Mouse (Mus musculus) heart, adult 2 months (tissue): ENCODE measurements at regions not wholly inside any gene's neighbourhood (a gene's known extent, or its start where the extent isn't known, plus 50 kb on each side); places are given as distances from the start of the nearest gene placed in this dataset.

Experiments
- DNase-seq, 2 experiments: peaks; one replicate each; pipeline ENCODE4 v3.0.0; 2021
- H3K27ac ChIP-seq: fragments of 200-600 bp; 2 replicates; pipeline ENCODE4 v1.8.1; 2022
- H3K27me3 ChIP-seq: fragments of 200-500 bp; 2 replicates; pipeline ENCODE4 v1.6.1; 2012; ENCODE audit warnings: mild to moderate bottlenecking, low read length, inconsistent platforms, mixed read lengths; ENCODE audit not compliant: control insufficient read depth, insufficient read depth
- H3K36me3 ChIP-seq: fragments of 200-500 bp; 2 replicates; pipeline ENCODE4 v1.6.1; 2012; ENCODE audit warnings: low read length, inconsistent platforms; ENCODE audit not compliant: control insufficient read depth, insufficient read depth
- H3K4me1 ChIP-seq: fragments of 200-500 bp; 2 replicates; pipeline ENCODE4 v1.6.1; 2011; ENCODE audit warnings: low read length; ENCODE audit not compliant: control insufficient read depth, insufficient read depth
- H3K4me3 ChIP-seq: fragments of 200-600 bp; 2 replicates; pipeline ENCODE4 v1.8.1; 2022
- H3K79me2 ChIP-seq: fragments of 200-500 bp; replicated peaks from 2 replicates; pipeline ENCODE4 v1.6.1; 2012; ENCODE audit warnings: mild to moderate bottlenecking, inconsistent platforms, low read length, moderate library complexity, mixed read lengths; ENCODE audit not compliant: control insufficient read depth, insufficient read depth
- H3K9ac ChIP-seq: fragments of 200-500 bp; 2 replicates; pipeline ENCODE4 v1.6.1; 2012; ENCODE audit warnings: low read depth, mild to moderate bottlenecking, control low read depth, inconsistent platforms, low read length, mixed read lengths
- CTCF ChIP-seq: fragments of 200-600 bp; IDR thresholded peaks from 2 replicates; pipeline ENCODE4 v1.8.1; 2022; ENCODE audit warnings: antibody characterized with exemption, mild to moderate bottlenecking, moderate library complexity
- EP300 ChIP-seq: fragments of 200-500 bp; IDR thresholded peaks from 2 replicates; pipeline ENCODE4 v1.6.1; 2011; ENCODE audit warnings: low read depth, low read length, control low read depth; ENCODE audit not compliant: insufficient read depth
- POLR2A ChIP-seq: fragments of 200-500 bp; IDR thresholded peaks from 2 replicates; pipeline ENCODE4 v1.6.1; 2011; ENCODE audit warnings: mild to moderate bottlenecking, low read depth, low read length, control low read depth; ENCODE audit not compliant: insufficient read depth
- WGBS: fragments of 180-500 bp; shearing (Covaris S2); methylation state at CpG from one replicate; pipeline ENCODE4 v1.1.7; 2018; 5-methylcytosine and 5-hydroxymethylcytosine counted together
- intact Hi-C: fragments of 180-260 bp; cut with DNase I; formaldehyde crosslinking; loops from one replicate; pipeline ENCODE4 v1.15.1; 2025

DNA sequence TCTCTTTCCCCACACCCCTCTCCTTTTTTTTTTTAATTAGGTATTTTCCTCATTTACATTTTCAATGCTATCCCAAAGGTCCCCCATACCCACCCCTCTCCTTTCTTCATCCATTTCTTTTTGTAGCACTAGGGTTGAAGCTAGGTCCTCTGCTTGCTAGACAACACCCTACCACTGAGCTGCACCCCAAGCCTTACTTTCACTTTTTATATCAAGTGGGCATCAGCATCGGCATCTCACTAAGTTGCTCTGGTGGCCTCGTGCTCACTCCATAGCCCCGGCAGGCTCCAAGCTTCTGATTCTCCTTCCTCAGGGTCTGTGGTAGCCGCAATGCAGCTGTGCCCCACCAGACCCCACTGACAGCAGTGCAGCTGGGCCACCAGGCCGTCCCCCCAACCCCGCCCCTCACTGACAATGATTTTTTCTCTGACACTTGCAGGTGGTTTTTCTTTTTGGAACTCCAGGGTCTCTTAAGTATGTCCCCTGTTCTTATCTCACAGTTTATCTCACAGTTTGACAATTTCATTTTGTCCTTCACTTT, 77.5 kb downstream of the Nufip1 start:
- H3K27me3 ChIP-seq: no peaks in the 10 kb centered on the region
- intact Hi-C loops: no loop called here
- H3K9ac ChIP-seq: no peak overlapping the region
- DNase-seq: no peak
- no peaks in the 10 kb centered on the region for H3K4me1 ChIP-seq
- 92% methylated on average over 6 of the region's 6 CpGs for WGBS
- no peak overlapping the region for H3K4me3 ChIP-seq
- H3K36me3 ChIP-seq: no peaks in the 10 kb centered on the region
- H3K79me2 ChIP-seq: no peaks in the 10 kb centered on the region
- no peak overlapping the region for H3K27ac ChIP-seq
- TF ChIP-seq EP300: no peak
- no peak for TF ChIP-seq CTCF
- TF ChIP-seq POLR2A: no peak

DNA sequence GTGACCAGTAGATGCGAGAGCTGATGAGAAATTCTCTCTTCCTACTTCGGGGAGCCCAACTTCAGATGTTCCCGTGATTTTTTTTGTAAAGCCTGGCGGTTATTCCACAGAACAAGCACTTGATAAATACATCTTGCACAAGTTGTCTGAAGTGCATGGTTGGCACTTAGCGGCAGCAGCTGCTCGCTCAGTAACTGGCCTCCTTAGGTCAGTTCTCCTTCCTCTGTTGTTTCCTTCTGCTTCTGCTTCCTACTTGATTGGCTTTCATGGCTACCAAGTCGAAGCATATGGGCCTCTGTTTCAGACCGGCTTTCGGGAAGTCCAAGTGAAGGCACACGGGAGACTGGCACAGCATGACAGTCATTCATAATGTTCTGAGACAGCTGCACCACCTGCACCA, 84.6 kb downstream of the Nufip1 start:
- H3K9ac ChIP-seq: no peak overlapping the region
- H3K4me1 ChIP-seq: no peaks in the 10 kb centered on the region
- no peaks in the 10 kb centered on the region for H3K27me3 ChIP-seq
- TF ChIP-seq EP300: no peak
- TF ChIP-seq CTCF: no peak
- TF ChIP-seq POLR2A: no peak
- H3K79me2 ChIP-seq: no peaks in the 10 kb centered on the region
- H3K4me3 ChIP-seq: no peak overlapping the region
- 84% methylated on average over 10 of the region's 10 CpGs for WGBS
- no peaks in the 10 kb centered on the region for H3K36me3 ChIP-seq
- intact Hi-C loops: no loop called here
- no peak overlapping the region for H3K27ac ChIP-seq
- DNase-seq: peak in 1 of 2 experiments; percentile 17

DNA sequence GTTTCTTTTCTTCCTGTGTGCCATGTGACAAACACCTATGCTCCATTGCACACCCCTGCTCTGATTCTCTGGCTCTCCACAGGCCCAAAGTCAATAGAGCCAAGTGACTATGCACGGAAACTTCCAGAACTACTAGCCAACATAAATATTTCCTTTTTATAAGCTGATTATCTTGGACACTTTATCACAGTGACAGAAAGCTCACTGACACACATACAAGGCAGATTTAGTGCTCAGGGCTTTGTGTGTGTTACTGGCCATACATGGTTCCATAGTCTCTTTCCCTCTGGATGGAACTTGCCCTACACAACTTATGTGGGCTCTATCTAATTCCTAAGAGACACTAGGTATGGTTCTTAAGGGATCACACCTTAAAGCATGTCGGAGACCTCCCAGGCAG, 86.7 kb downstream of the Nufip1 start:
- no peak for DNase-seq
- Histone ChIP-seq H3K79me2 (no peaks in the 10 kb centered on the region), H3K27me3 (no peaks in the 10 kb centered on the region), H3K36me3 (no peaks in the 10 kb centered on the region), H3K9ac (no peak overlapping the region), H3K4me3 (no peak overlapping the region), H3K27ac (no peak overlapping the region), H3K4me1 (no peaks in the 10 kb centered on the region)
- WGBS: 57% methylated on average over 2 of the region's 2 CpGs
- TF ChIP-seq EP300: no peak
- no peak for TF ChIP-seq CTCF
- no peak for TF ChIP-seq POLR2A
- intact Hi-C loops: no loop called here

DNA sequence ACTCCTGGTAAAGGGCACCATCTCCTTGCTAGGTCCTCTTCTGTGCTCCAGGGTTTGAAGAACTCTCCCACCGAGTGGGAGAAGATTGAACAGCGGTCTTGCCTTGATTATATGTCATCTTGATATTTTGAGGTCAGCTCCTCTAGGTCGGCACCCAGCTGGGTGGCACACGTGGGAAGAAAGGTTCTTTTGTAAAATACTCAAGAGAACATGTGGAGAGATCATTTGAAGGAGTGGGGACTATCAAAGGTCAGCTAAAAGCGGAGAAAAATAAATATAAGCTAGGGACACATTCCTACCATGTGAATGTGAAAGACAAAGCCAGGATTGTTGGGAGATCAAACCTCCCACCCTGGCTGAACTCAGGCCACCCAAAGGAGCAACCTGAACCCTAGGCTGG, 87.7 kb downstream of the Nufip1 start:
- TF ChIP-seq EP300 (no peak), POLR2A (no peak), CTCF (no peak)
- DNase-seq: no peak
- intact Hi-C loops: no loop called here
- H3K36me3 ChIP-seq: no peaks in the 10 kb centered on the region
- 73% methylated on average over 5 of the region's 5 CpGs for WGBS
- H3K79me2 ChIP-seq: no peaks in the 10 kb centered on the region
- no peaks in the 10 kb centered on the region for H3K27me3 ChIP-seq
- H3K9ac ChIP-seq: no peak overlapping the region
- H3K27ac ChIP-seq: no peak overlapping the region
- no peak overlapping the region for H3K4me3 ChIP-seq
- H3K4me1 ChIP-seq: no peaks in the 10 kb centered on the region

DNA sequence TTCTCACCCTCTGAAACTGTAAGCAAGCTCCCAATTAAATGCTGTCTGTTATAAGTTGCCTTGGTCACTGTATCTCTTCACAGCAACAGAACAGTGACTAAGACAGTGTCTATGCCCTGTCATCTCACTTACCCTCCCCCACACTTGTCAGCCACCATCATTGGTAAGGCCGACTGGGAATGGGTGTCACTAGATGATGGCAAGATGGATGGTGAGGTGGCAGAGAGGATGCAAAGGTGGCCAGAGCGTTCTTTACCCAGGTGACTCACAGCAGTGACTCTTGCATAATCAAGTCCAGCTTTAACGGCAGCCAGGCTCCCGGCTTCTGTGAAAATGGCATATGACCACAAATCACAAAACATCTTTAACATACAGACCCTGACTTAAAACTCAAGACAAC, 91.9 kb downstream of the Nufip1 start:
- WGBS: 93% methylated on average over 4 of the region's 4 CpGs
- H3K36me3 ChIP-seq: no peaks in the 10 kb centered on the region
- TF ChIP-seq CTCF: no peak
- TF ChIP-seq POLR2A: no peak
- no peak for TF ChIP-seq EP300
- H3K27me3 ChIP-seq: no peaks in the 10 kb centered on the region
- intact Hi-C loops: no loop called here
- H3K27ac ChIP-seq: no peak overlapping the region
- no peaks in the 10 kb centered on the region for H3K4me1 ChIP-seq
- no peak for DNase-seq
- H3K79me2 ChIP-seq: no peaks in the 10 kb centered on the region
- no peak overlapping the region for H3K4me3 ChIP-seq
- no peak overlapping the region for H3K9ac ChIP-seq

DNA sequence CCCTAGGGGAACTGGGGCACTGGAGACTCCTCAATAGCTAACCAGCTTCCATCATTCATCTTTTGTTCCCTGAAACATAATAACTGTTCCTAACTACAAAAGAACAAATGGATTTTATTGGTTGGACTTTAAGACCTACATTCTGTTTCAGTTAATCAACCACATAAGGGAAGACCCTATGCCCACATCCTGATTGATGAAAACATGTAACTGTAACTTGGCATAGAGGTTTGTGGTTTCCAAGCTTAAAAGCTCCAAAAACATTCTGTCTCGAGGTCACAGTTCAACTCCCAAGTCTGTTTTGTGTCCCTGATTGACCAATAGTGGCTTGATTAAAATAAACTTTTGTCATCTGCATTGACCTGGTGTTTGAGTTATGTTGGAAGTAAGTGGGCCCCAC, 92.4 kb downstream of the Nufip1 start:
- no peaks in the 10 kb centered on the region for H3K4me1 ChIP-seq
- H3K27me3 ChIP-seq: no peaks in the 10 kb centered on the region
- no peak overlapping the region for H3K9ac ChIP-seq
- intact Hi-C loops: no loop called here
- no peaks in the 10 kb centered on the region for H3K79me2 ChIP-seq
- WGBS: 65% methylated on average over 1 of the region's 1 CpGs
- no peak overlapping the region for H3K27ac ChIP-seq
- H3K4me3 ChIP-seq: no peak overlapping the region
- no peak for DNase-seq
- TF ChIP-seq POLR2A: no peak
- TF ChIP-seq EP300: no peak
- TF ChIP-seq CTCF: no peak
- H3K36me3 ChIP-seq: no peaks in the 10 kb centered on the region
